Mouse (Mus musculus): ENCODE data around the gene Tcta. TPM values are rescaled to one million over a fixed set of nuclear protein-coding genes. Genes with fewer than 3 reads are reported as not detected.
"Not testable (repeated sequence)": the region's sequence is repeated elsewhere in the genome, so short reads cannot be mapped to it uniquely, and the experiment has no call there.

Gene Tcta
- total RNA-seq, 2 experiments from 2014 or later, result 59.3 to 62.3 TPM

GRCm38 (mm10) chr9:108274476-108275330 is 31.3 kb downstream of the Tcta start:
- no peak for DNase-seq
- intact Hi-C loops (cut with DNase I), result no loop called here

- intact Hi-C loops (cut with DNase I), result no loop called here
- no peak for DNase-seq
Measured at GRCm38 (mm10) chr9:108273485-108273884, 32.5 kb downstream of the Tcta start.

- DNase-seq, result no peak
- intact Hi-C loops (cut with DNase I), result no loop called here
Measured at GRCm38 (mm10) chr9:108272691-108273090, 33.3 kb downstream of the Tcta start.

GRCm38 (mm10) chr9:108271941-108272340 is 34.0 kb downstream of the Tcta start:
- intact Hi-C loops (cut with DNase I), result no loop called here
- DNase-seq, result no peak

GRCm38 (mm10) chr9:108268701-108269100 is 37.3 kb downstream of the Tcta start:
- intact Hi-C loops (cut with DNase I), result not testable (repeated sequence)
- DNase-seq, result peak in 1 of 2 experiments; percentile 34

- intact Hi-C loops (cut with DNase I), result no loop called here
- DNase-seq, result peak; percentile 58 to 63
Measured at GRCm38 (mm10) chr9:108267691-108268090, 38.3 kb downstream of the Tcta start.

GRCm38 (mm10) chr9:108266261-108266935 is 39.6 kb downstream of the Tcta start:
- intact Hi-C loops (cut with DNase I), result no loop called here
- DNase-seq, result no peak

GRCm38 (mm10) chr9:108264191-108264921 is 41.6 kb downstream of the Tcta start:
- intact Hi-C loops (cut with DNase I), result loop anchor here (5.0 kb wide), 2 partner anchors 42 to 62 kb away; no protein-coding TSS in a partner anchor
- peak; percentile 61 to 67 for DNase-seq

GRCm38 (mm10) chr9:108263690-108264190 is 42.2 kb downstream of the Tcta start, which contains the start of gene Dag1:
TSS of gene Dag1 (minus strand) at chr9:108263958.
- peak; percentile 99 for DNase-seq
- intact Hi-C loops (cut with DNase I), result loop anchor here (5.0 kb wide), 2 partner anchors 41 to 61 kb away; no protein-coding TSS in a partner anchor

- intact Hi-C loops (cut with DNase I), result loop anchor here (5.0 kb wide), 2 partner anchors 41 to 61 kb away; no protein-coding TSS in a partner anchor
- peak in 1 of 2 experiments; percentile 40 for DNase-seq
Measured at GRCm38 (mm10) chr9:108263131-108263681, 42.8 kb downstream of the Tcta start.

- DNase-seq, result peak in 1 of 2 experiments; percentile 50
Measured at GRCm38 (mm10) chr9:108262494-108263049, 43.4 kb downstream of the Tcta start.

GRCm38 (mm10) chr9:108261865-108262264 is 44.1 kb downstream of the Tcta start:
- DNase-seq, result no peak

More at GRCm38 (mm10) chr9:108262494-108263049, 43.4 kb downstream of the Tcta start:
- intact Hi-C loops (cut with DNase I), result loop anchor here (5.0 kb wide), 2 partner anchors 40 to 60 kb away; no protein-coding TSS in a partner anchor

GRCm38 (mm10) chr9:108260526-108260925 is 45.4 kb downstream of the Tcta start:
- intact Hi-C loops (cut with DNase I), result loop anchor here (5.0 kb wide), 2 partner anchors 38 to 58 kb away; no protein-coding TSS in a partner anchor
- no peak for DNase-seq

More at GRCm38 (mm10) chr9:108261865-108262264, 44.1 kb downstream of the Tcta start:
- intact Hi-C loops (cut with DNase I), result loop anchor here (5.0 kb wide), 2 partner anchors 40 to 60 kb away; no protein-coding TSS in a partner anchor

Other genes starting within 250 kb of the Tcta start
- gene Mst1, start 225.7 kb downstream of the Tcta start, total RNA-seq (2021), result not detected
- gene Rnf123, start 222.8 kb downstream of the Tcta start, total RNA-seq (2021), result 10 to 100 TPM; 94.2 to 97.4 TPM
- gene Apeh, start 211.6 kb downstream of the Tcta start, total RNA-seq (2021), result 10 to 100 TPM; 38.6 to 50.2 TPM
- gene Bsn, start 115.8 kb downstream of the Tcta start, total RNA-seq (2021), result under 1 TPM in 1 of 2 experiments, not detected in 1; 0.03 TPM
- 100 to 1,000 TPM; 320 to 353 TPM for gene Dag1, start 42.2 kb downstream of the Tcta start, total RNA-seq (2021)
- gene Nicn1, start 15.7 kb downstream of the Tcta start, total RNA-seq (2021), result 10 to 100 TPM; 21.3 to 21.5 TPM
- gene Amt, start 9.3 kb downstream of the Tcta start, total RNA-seq (2021), result 1 to 10 TPM; 4.0 to 5.2 TPM
- gene Rhoa, start within 50 bp of the Tcta start, total RNA-seq (2021), result 100 to 1,000 TPM; 237 to 241 TPM
- 100 to 1,000 TPM; 103 to 108 TPM for gene Gpx1, start 32.7 kb upstream of the Tcta start, total RNA-seq (2021)
- 10 to 100 TPM; 69.7 to 74.8 TPM for gene Usp4, start 41.7 kb upstream of the Tcta start, total RNA-seq (2021)
- under 1 TPM; 0.49 to 0.83 TPM for gene 1700102P08Rik, start 86.6 kb upstream of the Tcta start, total RNA-seq (2021)
- gene Ccdc36, start 122.3 kb upstream of the Tcta start, total RNA-seq (2021), result not detected
- not detected for gene BC048562, start 130.3 kb upstream of the Tcta start, total RNA-seq (2021)
- gene Ccdc71, start 154.4 kb upstream of the Tcta start, total RNA-seq (2021), result 10 to 100 TPM; 22.9 to 24.1 TPM
- gene Klhdc8b, start 155.4 kb upstream of the Tcta start, total RNA-seq (2021), result 1 to 10 TPM; 6.8 to 8.9 TPM
- 100 to 1,000 TPM; 344 to 366 TPM for gene Lamb2, start 173.6 kb upstream of the Tcta start, total RNA-seq (2021)
- 100 to 1,000 TPM in 1 of 2 experiments, 10 to 100 TPM in 1; 99.1 to 105 TPM for gene Usp19, start 184.4 kb upstream of the Tcta start, total RNA-seq (2021)
- 10 to 100 TPM; 78.8 to 82.3 TPM for gene Qars, start 201.5 kb upstream of the Tcta start, total RNA-seq (2021)
- 10 to 100 TPM; 60.4 to 60.5 TPM for gene Qrich1, start 210.6 kb upstream of the Tcta start, total RNA-seq (2021)

All from heart, postnatal 36 days (tissue).